Mouse (Mus musculus): ENCODE data around the gene Irf7. TPM values are rescaled to one million over a fixed set of nuclear protein-coding genes. Genes with fewer than 3 reads are reported as not detected.
A peak's percentile ranks its signal among the peaks of the same experiment; 100 is the strongest.
"Not testable (repeated sequence)": the region's sequence is repeated elsewhere in the genome, so short reads cannot be mapped to it uniquely, and the experiment has no call there.

The Irf7 gene
- total RNA-seq, 2 experiments from 2014 or later = 1.7 to 2.0 TPM

DNA sequence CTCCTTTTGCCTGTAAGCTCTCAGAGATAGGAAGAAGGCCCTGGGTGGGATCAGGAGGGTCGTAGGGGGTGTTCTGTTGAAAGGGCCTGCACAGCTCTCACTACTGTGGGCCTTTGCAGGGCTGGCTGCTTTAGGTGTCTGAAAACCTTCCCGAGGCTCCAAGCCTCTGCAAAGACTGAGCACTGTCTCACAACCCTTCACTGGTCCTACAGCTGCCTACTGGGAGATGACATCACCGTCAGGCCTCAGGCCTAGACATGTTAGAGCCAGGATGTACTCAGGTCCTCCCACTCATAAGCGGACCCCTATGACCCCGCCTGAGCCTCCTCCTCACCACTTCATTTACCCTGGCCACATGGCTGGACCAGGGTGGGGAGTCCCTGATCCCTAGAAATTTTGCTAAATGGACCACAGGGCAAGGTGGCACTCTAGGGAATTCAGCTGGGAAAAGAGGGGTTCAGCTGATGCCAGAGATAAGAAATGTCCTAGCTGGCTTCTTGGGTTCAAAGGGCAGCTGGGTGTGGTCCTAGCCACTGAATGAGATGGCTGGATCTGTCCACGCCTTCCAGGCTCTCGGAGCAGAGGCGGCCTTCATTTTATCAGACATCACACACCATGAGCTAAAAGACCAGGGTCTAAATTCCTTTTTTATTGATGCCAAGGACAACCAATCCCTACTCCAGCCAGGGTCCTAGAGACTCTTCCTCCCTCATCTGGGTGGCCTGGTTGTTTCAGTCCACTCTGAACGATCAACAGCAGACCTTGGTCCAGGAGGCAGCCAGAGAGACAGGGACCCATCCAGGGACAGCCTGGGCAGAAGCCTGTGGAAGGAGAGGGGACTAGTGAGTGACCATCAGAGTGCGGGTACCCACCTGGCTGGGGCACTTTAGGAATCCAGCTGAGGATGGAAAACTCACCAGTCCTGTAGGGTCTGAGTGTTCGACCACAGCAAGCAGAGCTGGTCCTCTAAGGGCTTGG, 11.7 kb upstream of the Irf7 start:
- intact Hi-C loops (cut with DNase I) = no loop called here
- DNase-seq (ENCODE audit: low spot score in 2 of 2) = no peak

DNA sequence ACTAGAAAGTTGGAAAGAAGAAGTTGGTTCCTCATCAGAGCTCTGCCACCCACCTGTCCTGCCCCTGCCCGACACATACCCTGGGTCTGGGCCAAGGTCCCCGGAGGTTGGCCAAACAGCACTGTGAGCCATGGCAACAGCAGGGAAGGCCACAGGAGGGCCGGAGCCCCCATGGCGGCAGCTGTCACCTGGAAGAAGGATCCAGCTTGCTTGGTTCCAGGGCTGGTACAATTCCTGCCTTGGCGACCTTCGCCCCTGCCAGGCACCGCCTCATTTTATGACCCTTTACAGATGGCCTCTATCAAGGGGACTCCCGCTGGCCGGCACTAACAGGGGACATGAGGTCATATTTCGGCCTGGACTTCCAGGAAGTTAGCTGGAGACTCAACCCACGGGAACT, 10.3 kb upstream of the Irf7 start, which contains the start of gene Cdhr5:
Cdhr5 (minus strand) TSS at position 241 of the 400 bp plus-strand sequence.
- intact Hi-C loops (cut with DNase I) = no loop called here
- no peak for DNase-seq (ENCODE audit: low spot score in 2 of 2)

DNA sequence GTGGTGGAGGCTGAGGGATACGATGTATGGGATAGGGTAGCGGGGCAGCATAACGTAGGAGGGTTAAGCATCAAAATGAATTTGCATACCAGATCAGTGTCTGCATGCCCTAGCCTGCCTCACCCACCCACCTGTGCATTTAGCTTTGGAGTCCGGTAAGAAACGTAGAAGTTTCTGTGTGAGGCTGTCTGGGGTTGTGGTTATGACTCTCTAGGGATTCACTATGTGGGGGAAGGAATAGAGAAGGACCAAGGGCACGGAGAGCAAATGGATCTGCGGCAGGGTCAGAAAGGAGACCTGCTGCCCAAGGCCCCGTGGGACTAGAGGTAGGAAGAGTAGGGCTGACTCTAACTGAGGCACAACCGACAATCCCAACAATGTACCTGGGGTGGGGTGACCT, 9.1 kb upstream of the Irf7 start:
- DNase-seq (ENCODE audit: low spot score in 2 of 2) = no peak
- intact Hi-C loops (cut with DNase I) = no loop called here

DNA sequence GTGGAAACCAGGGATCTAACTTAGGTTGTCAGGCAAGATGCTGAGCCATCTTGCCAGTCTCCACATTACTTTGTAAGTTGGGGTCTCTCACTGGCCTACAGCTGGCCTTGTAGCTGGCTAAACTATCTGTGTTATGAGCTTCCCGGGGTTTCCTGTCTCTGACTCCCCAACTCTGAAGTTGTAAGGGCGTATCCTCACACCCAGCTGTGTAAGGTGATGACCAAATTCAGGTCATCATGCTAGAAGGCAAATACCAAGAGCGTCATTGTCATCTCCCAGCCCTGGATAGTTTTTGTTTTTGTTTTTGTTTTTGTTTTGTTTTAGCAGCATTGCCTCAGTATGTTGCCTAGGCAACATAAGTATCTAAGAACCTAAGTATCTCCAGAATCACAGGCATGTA, 4.3 kb upstream of the Irf7 start:
- intact Hi-C loops (cut with DNase I) = no loop called here
- DNase-seq (ENCODE audit: low spot score in 2 of 2) = no peak

DNA sequence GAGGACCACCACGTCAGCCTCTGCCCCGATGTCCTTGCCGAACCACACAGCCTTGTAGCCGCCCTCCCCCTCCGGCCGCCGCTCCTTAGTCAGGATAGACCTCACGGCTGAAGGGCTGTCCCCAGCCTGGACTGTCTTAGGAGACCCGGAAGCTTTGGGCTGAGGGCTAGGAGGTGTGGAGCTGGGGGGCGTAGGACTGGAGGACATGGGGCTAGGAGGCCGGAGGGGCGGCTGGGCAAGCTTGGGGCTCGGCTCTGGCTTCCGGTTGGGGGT, 2.9 kb upstream of the Irf7 start:
- intact Hi-C loops (cut with DNase I) = loop anchor here (5.0 kb wide), 1 partner anchor 93 kb away; no protein-coding TSS in a partner anchor

DNA sequence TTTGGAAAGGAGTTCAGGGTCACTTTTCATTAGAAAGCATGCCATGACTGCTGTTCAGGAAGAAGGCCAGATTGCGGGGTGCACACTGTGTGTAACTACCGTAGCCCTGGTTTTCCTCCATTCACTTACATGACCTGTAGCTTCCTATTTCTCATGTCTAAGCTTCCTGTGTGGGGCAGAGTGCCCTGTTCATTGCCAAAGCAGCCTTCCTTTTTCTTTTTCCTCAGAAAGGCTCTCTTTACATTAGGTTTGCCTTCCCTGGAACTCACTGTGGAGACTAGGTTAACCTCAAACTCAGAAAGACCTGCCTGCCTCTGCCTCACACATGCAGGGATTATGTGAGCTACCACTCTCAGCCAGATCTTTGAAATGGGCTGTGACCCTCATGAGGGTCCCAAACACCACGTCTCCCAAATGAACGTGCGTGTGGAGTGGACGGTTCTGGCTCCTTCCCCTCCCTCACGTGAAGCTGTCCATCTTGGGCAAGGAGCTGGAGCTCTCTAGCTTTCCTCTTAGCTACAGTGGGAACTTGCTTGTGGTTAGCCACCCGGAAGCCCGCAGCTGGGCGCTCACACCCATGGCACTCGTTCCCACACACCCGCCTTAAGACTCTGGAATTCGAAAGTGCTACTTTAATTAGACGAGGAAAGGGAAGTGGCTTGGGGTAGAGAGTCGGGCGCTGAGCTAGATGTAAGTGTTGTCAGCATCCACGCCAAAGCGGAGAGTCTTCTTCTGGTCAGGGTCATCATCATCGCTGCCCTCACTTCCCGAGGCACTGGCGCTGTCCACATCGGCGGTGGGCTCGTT, 2.4 kb upstream of the Irf7 start:
- intact Hi-C loops (cut with DNase I) = loop anchor here (5.0 kb wide), 1 partner anchor 94 kb away; no protein-coding TSS in a partner anchor
- DNase-seq (ENCODE audit: low spot score in 2 of 2) = no peak

More for the DNA sequence above, 2.9 kb upstream of the Irf7 start:
- DNase-seq (ENCODE audit: low spot score in 2 of 2) = no peak

DNA sequence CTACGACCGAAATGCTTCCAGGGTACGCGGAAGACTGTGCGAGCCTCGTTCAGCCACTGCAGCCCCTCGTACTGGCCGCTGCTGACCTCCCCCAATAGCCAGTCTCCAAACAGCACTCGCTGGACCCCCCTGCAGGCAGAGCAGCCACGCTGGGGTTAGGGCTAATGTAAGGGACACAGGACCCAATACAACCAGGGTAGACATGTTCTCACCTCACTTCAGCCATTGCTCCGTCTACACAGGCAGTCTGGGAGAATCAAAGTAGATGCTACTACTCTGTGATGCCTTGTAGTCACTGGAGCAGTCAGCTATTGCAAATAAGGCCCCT, 906 bp downstream of the Irf7 start:
- intact Hi-C loops (cut with DNase I) = loop anchor here (5.0 kb wide), 1 partner anchor 97 kb away; no protein-coding TSS in a partner anchor

DNA sequence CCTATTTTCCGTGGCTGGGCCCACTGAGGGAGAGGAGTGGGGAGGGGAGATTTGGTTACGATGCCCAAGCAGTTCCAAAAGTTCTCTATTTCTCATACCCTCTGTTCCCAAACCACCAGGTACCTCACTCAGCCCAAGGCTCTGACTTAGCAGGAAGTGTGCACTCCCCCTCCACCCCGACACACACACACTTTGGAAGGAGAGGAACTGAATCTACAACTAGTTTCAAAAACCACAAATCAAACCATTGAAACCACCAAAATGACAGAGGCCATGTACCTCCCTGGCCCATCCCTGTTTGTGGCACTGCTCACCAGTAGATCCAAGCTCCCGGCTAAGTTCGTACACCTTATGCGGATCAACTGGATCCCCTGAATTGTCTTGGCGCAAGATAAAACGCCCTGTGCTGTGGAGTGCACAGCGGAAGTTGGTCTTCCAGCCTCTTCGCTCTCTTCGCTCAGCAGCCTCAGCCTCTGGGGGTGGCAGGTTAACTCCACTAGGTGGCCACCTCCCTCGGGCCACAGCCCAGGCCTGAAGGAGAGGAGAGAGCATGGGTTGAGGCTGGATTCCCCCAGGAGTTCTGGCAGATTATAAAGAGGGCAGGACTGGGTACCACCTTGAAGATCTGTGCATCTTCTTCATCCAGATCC, 1.4 kb downstream of the Irf7 start:
- no peak for DNase-seq (ENCODE audit: low spot score in 2 of 2)
- intact Hi-C loops (cut with DNase I) = loop anchor here (5.0 kb wide), 1 partner anchor 97 kb away; no protein-coding TSS in a partner anchor

More for the DNA sequence above, 906 bp downstream of the Irf7 start:
- no peak for DNase-seq (ENCODE audit: low spot score in 2 of 2)

DNA sequence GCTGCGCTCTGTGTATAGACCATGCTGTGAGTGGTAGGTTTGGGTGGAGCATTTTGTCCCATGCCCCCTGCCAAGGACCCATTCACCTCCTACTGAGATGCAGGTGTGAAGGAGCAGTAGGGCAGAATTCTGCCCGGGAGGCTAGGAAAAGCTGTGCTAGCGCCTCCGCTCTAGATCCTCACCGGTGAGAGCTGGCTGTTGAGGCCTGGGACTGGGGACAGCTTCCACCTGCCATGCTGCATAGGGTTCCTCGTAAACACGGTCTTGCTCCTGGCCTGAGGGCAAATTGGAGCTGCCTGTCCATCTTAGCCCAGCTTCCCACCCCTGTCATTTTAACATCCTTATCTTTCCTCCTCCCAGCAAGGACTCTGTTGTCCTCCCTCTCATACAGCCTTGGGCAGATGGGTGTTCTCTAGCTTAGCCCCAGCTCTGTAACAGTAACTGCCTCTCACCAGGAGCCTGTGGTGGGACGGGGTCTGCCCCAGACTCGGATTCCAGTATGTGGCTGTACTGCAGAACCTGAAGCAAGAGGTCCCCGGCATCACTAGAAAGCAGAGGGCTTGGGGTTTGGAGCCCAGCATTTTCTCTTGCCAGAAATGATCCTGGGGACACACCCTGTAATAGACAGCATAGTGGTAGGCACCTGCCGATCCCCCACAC, 2.1 kb downstream of the Irf7 start:
- intact Hi-C loops (cut with DNase I) = no loop called here
- DNase-seq (ENCODE audit: low spot score in 2 of 2) = no peak

DNA sequence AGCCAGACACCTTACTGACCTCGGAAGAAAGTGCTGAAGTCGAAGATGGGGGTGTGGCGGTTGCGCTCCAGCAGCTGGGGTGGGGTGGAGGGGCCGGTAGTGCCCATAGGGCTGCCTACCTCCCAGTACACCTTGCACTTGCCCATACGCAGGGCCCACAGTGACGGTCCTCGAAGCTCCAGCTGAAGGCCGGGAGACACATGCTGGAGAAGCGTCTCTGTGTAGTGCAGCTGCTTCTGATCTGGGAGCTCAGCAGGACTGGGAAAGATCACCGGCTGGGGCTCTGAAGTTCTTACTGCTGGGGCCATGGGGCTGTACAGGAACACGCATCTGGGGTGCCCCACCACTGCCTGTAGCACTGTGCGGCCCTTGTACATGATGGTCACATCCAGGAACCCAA, 2.6 kb downstream of the Irf7 start:
- intact Hi-C loops (cut with DNase I) = no loop called here
- DNase-seq (ENCODE audit: low spot score in 2 of 2) = no peak

DNA sequence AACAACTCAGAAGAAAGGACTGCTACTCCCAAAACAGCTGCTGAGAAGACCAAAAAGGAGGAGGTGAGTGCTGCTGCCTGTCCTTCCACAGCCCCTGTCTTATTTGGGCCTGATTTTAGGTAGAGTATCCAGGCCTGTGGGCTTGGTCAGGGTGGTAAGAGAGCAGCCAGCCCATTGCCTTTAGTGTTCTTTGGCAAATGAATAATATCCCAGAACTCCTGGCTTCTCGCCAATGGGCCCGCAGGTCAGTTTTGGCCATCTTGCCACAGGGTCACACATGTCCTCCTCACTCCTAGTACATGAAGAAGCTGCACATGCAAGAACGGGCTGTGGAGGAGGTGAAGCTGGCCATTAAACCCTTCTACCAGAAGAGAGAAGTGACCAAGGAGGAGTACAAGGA, 4.8 kb downstream of the Irf7 start:
- no peak for DNase-seq (ENCODE audit: low spot score in 2 of 2)
- intact Hi-C loops (cut with DNase I) = no loop called here

DNA sequence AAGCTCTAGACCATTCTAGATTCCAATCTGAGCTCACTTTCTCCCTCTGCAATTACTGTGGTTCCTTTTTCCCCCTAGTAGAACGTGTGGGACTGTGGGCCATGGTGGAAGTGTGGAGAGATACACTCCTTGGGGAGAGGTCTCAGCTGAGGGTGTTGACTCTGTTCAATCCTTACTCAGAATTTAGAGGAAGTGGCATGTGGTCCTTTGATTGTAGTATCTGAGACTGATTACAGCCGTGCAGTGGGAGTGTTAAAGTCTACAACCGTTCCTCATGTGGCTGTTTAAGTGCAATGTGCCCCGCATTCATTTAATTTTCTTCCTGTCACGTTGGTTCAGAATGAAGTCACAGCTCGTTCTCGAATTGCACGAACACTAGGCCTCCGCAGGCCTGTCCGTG, 10.1 kb downstream of the Irf7 start:
- intact Hi-C loops (cut with DNase I) = no loop called here
- DNase-seq (ENCODE audit: low spot score in 2 of 2) = no peak

DNA sequence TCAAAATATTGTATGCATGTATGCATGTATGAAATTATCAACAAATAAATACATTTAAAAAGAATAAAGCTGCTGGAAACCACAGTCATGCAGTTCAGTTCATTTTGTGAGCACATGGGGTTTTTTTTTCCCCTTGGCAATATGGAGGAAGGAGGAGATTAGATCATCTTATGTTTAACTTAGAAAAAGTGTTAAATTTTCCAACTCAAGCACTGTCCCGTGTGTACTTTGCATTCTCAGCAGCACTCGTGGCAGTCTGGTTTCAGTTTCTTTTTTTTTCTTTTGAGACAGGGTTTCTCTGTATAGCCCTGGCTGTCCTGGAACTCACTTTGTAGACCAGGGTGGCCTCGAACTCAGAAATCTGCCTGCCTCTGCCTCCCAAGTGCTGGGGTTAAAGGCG, 15.8 kb downstream of the Irf7 start:
- intact Hi-C loops (cut with DNase I) = not testable (repeated sequence)

DNA sequence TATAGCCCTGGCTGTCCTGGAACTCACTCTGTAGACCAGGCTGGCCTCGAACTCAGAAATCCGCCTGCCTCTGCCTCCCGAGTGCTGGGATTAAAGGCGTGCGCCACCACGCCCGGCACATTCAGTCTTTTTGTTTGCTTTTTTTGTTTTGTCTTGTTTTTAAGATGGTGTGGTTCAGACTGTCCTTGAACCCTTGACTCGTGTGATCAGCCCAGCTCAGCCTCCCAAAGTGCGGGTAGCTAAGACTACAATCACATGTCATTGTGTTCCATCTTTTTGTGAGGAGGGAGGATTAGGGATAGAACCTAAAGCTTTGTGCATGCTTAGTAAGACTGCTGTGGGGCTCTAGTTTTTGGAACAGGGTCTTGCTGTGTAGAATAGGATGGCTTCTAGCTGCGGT, 34.7 kb downstream of the Irf7 start:
- intact Hi-C loops (cut with DNase I) = no loop called here
- no peak for DNase-seq (ENCODE audit: low spot score in 2 of 2)

More for the DNA sequence above, 15.8 kb downstream of the Irf7 start:
- DNase-seq (ENCODE audit: low spot score in 2 of 2) = not testable (repeated sequence)

DNA sequence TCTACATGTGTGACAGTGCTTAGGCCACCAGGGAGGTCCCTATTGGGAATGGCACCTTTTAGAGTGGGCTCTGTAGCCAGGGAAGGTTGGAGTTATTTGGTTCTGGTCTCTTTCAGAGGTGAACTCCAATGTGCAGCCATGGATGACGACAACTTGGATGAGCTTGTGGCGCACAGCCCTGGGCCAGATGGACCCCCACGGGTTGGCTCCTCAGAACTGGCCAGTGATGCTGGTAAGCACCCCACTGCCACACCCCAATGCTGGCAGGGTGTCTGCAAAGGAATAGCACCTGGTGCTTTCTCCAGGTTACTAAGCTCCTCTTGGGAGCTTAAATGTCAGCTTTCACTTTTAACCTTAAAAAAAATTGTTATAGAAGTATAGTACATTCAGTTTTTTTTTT, 35.2 kb downstream of the Irf7 start:
- intact Hi-C loops (cut with DNase I) = no loop called here
- no peak for DNase-seq (ENCODE audit: low spot score in 2 of 2)

DNA sequence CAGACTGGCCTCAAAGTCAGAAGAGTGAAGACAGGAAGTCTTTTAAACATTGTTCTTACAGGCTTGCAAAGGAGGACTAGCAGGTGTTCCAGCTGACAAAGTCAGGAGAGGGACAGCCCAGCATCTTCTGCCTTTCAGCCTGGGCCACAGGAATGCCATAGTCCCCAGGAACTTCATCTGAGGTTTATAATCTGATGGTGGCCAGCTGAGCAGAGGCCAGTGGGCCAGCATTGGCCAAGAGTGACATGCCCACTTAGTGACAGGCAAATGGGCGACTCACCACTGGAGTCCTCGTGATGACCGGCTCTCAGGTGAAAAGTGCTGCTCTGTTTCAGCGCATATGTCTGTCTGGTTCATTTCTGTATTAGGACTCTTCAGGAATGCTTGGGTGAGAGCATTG, 35.7 kb downstream of the Irf7 start:
- intact Hi-C loops (cut with DNase I) = no loop called here
- DNase-seq (ENCODE audit: low spot score in 2 of 2) = no peak

DNA sequence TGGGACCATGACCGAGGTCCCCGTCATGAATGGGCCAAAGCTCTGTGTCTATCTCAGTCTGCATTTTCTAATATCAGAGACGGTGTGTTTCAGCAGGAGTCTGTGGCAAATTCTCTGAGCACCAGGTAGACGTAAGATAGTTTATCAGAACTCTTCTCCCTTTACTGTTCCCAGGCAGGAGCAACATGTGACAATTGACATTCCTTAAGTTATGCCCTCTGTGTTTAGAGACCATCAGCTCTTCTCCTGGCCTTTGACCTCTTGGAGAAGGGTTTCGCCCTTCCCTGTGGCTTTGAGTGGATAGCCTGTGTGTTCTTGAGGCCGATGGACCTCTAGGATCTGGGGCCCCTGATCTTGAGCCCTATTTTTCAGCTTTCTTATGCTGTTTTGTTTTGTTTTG, 36.6 kb downstream of the Irf7 start:
- DNase-seq (ENCODE audit: low spot score in 2 of 2) = no peak
- intact Hi-C loops (cut with DNase I) = loop anchor here (5.0 kb wide), 1 partner anchor 133 kb away; no protein-coding TSS in a partner anchor

DNA sequence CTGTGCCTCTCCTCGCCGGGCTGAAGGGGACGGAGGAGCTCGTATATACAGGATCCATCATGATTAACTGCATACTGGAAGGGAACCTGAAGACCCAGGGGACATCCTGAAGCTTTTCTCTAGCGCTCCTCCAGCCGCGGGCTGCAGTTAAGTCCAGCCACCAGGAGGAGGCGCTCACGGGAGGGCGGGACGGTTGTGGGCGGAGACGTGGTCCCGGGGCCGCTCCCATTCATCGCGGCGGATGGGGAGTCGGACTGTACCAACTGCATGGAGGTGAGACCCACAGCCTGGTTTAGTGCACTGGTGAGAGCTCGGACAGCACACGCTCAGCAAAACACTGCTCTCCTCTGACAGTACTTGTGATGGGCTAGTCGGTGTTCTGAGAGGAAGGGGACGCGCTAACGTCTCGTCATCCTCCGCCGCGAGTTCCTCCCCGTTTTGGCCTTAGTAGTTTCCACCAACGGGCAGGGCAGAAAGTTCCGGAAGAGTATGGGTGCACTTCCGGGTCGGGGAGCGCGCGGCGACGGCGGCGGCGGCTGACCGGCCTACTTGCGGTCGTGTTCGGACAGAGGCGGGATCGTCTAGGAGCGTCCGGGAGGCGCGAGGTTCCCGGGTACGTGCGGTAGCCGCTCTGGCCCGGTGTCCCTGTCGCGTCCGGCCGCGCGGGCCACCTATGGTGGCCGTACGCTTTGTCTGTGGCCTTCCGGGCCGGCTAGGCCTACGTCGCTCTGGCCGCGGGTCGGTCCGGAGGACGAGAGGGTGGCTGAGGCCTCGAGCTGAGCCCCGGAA, 37.8 kb downstream of the Irf7 start, which contains the start of gene Phrf1:
Phrf1 (plus strand) TSS at position 506 of the 789 bp plus-strand sequence.
- DNase-seq (ENCODE audit: low spot score in 2 of 2) = peak; percentile 91
- intact Hi-C loops (cut with DNase I) = loop anchor here (5.0 kb wide), 1 partner anchor 134 kb away; no protein-coding TSS in a partner anchor

DNA sequence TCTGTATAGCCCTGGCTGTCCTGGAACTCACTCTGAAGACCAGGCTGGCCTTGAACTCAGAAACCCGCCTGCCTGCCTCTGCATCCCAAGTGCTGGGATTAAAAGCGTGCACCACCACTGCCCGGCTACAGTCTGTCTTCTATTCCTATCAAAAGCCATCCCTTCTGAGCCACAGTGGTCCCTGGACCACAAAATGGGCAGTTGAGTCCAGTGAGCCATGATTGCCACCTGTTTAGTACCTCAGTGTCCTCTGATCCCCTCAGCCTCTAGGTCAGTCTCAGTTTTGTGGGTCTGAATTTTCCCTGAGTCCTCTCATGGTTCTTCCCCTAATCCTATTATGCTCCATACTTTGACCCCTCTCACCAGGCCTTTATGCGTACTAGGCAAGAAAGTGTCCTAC, 38.5 kb downstream of the Irf7 start:
- intact Hi-C loops (cut with DNase I) = loop anchor here (5.0 kb wide), 1 partner anchor 135 kb away; no protein-coding TSS in a partner anchor
- DNase-seq (ENCODE audit: low spot score in 2 of 2) = no peak

Measured in left cerebral cortex, postnatal 36 days (tissue).